Mouse (Mus musculus) limb, embryonic 14.5 days (tissue): ENCODE data around the gene Mmp8. TPM values are rescaled to one million over a fixed set of nuclear protein-coding genes. Genes with fewer than 3 reads are reported as not detected.

Experiments
- ATAC-seq: fragments of 200-750 bp; cut with Nextera tagmentation; 2 replicates; pipeline ENCODE4 v1.8.0; 2017; ENCODE audit warnings: low read depth, moderate number of reproducible peaks, moderate TSS enrichment; ENCODE audit not compliant: low FRiP score
- DNase-seq: peaks from one replicate; pipeline ENCODE4 v3.0.0-alpha.2; 2015; ENCODE audit warnings: low spot score
- H3K27ac ChIP-seq: fragments of 300-500 bp; sonication (generic); replicated peaks from 2 replicates; pipeline ENCODE4 v1.5.1; 2014; ENCODE audit warnings: low read depth, mild to moderate bottlenecking, low read length, moderate library complexity, mixed read lengths
- H3K27me3 ChIP-seq: fragments of 300-500 bp; sonication (generic); 2 replicates; pipeline ENCODE4 v1.6.1; 2014; ENCODE audit warnings: low read length, mixed read lengths; ENCODE audit not compliant: control insufficient read depth, insufficient read depth
- H3K36me3 ChIP-seq: fragments of 300-500 bp; sonication (generic); 2 replicates; pipeline ENCODE4 v1.6.1; 2014; ENCODE audit warnings: mild to moderate bottlenecking, low read length, moderate library complexity, mixed read lengths; ENCODE audit not compliant: control insufficient read depth, insufficient read depth
- H3K4me1 ChIP-seq: fragments of 300-500 bp; sonication (generic); 2 replicates; pipeline ENCODE4 v1.6.1; 2014; ENCODE audit warnings: antibody characterized with exemption, low read length, mixed read lengths; ENCODE audit not compliant: control insufficient read depth, insufficient read depth
- H3K4me2 ChIP-seq: fragments of 300-500 bp; sonication (generic); replicated peaks from 2 replicates; pipeline ENCODE4 v1.6.1; 2014; ENCODE audit warnings: low read depth, mild to moderate bottlenecking, low read length, moderate library complexity; ENCODE audit not compliant: severe bottlenecking
- H3K4me3 ChIP-seq: fragments of 300-500 bp; sonication (generic); replicated peaks from 2 replicates; pipeline ENCODE4 v1.5.1; 2014; ENCODE audit warnings: low read length
- H3K9ac ChIP-seq: fragments of 300-500 bp; sonication (generic); 2 replicates; pipeline ENCODE4 v1.6.1; 2014; ENCODE audit warnings: mild to moderate bottlenecking, low read depth, low read length, moderate library complexity; ENCODE audit not compliant: severe bottlenecking
- H3K9me3 ChIP-seq: fragments of 300-500 bp; sonication (generic); 2 replicates; pipeline ENCODE4 v1.6.1; 2016; ENCODE audit warnings: low read length; ENCODE audit not compliant: control insufficient read depth
- POLR2A ChIP-seq: fragments of 200-500 bp; IDR thresholded peaks from 2 replicates; pipeline ENCODE4 v1.8.0; 2012; ENCODE audit warnings: inconsistent platforms, mild to moderate bottlenecking, moderate library complexity, borderline replicate concordance; ENCODE audit not compliant: insufficient read depth, insufficient read length; ENCODE audit errors: extremely low read depth
- WGBS: fragments of 180-500 bp; shearing (Covaris S2); extraction: QIAGEN DNeasy Blood & Tissue Kit; methylation state at CpG from one replicate; pipeline ENCODE4 v1.1.7; 2014; 5-methylcytosine and 5-hydroxymethylcytosine counted together
- polyA plus RNA-seq, 2 experiments: library from polyadenylated mRNA; depleted of rRNA in 1 of 2; stranded (reverse) in 1 of 2; unstranded in 1 of 2; fragments of >200 nt; fragmentation: Nextera tagmentation in 1 of 2; extraction: Ambion mirVana in 1 of 2; gene quantifications; 2 replicates each; pipeline versions ENCODE4 v1.2.1 to v1.2.3; 2012 to 2014

The Mmp8 gene
- polyA plus RNA-seq, 2 experiments, result 0.19 to 0.51 TPM

DNA sequence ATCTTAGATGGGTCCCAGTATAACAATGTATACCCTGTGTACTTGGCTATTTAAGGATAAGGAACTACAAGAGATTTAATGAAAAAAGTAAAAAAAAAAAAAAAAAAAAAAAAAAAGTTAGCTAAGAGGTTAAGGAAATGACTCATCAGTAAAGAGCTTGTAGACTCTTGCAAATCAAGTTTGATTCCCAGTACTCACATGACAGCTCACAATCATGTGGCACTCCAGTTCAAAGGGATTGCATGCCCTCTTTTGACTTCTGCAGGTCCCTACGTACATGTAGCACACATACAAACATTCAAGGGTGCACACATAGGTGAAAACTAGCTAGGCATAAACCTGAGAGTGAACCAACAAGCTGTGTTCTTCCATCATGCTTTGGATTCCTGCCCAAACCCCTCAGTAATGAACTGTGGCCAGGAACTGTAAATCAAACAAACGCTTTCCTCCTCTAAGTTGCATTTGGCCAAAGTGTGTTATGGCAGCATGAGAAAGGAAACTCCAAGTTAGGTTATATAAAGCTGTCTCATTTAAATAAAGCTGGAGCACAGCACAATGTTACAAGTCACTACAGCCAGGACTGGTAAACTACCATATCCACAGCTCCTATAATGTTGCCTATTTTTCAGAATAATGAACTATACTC lies 14.5 kb downstream of the Mmp8 start:
- Histone ChIP-seq H3K9ac (no peak overlapping the region), H3K4me1 (peaks cover 6% of the 10 kb centered on the region; the same call in 1 of the 2 replicates), H3K4me2 (no peak overlapping the region), H3K27ac (no peak overlapping the region), H3K4me3 (no peak overlapping the region), H3K27me3 (no peaks in the 10 kb centered on the region), H3K36me3 (no peaks in the 10 kb centered on the region), H3K9me3 (no peaks in the 10 kb centered on the region)
- DNase-seq (no peak), ATAC-seq (no peak)
- WGBS, result 55% methylated on average over 2 of the region's 2 CpGs
- no peak for TF ChIP-seq POLR2A

DNA sequence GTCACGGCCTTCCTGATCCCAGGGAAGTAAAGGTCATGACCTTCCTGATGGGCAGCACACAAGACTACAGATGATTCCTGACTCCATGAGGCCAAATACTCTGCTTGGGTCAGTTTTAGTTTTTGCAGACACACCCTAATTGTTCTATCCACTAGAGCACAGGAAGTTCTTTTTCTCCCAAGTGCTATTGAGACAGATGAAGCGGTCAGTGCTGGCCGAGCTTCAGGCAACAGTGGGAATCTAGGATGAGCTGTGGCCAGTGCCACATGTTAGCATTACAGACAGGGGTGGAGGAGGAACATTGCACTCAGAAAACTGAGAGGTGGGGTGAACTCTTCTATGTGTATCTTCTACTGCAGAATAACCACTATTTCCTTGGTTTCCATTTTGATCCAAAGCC lies 17.3 kb downstream of the Mmp8 start:
- H3K36me3 ChIP-seq, result no peaks in the 10 kb centered on the region
- H3K27me3 ChIP-seq, result no peaks in the 10 kb centered on the region
- H3K4me2 ChIP-seq, result no peak overlapping the region
- no peak overlapping the region for H3K9ac ChIP-seq
- no peak overlapping the region for H3K4me3 ChIP-seq
- TF ChIP-seq POLR2A, result no peak
- no peak for ATAC-seq
- 80% methylated on average over 3 of the region's 3 CpGs for WGBS
- peaks cover 6% of the 10 kb centered on the region; the same call in 1 of the 2 replicates for H3K4me1 ChIP-seq
- H3K9me3 ChIP-seq, result no peaks in the 10 kb centered on the region
- no peak overlapping the region for H3K27ac ChIP-seq
- DNase-seq, result no peak

DNA sequence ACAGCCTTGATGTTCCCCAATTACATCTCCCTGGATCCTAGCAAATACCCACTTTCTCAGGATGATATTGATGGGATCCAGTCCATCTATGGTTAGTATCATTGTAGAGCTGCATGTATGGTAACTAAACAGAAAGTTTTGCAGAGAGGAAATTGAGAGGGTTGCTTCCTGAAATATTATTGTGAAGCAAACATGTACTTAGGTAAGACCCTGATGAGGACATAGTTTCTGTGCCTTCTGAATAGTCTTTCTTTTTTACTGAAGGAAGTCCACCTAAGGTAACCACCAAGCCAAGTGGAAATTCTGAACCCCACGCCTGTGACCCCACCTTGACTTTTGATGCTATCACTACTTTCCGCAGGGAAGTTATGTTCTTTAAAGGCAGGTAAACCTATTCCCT lies 19.1 kb downstream of the Mmp8 start:
- no peak for DNase-seq
- TF ChIP-seq POLR2A, result no peak
- H3K36me3 ChIP-seq, result no peaks in the 10 kb centered on the region
- H3K4me1 ChIP-seq, result peaks cover 3% of the 10 kb centered on the region; the same call in 1 of the 2 replicates
- no peak overlapping the region for H3K4me3 ChIP-seq
- no peaks in the 10 kb centered on the region for H3K9me3 ChIP-seq
- no peaks in the 10 kb centered on the region for H3K27me3 ChIP-seq
- no peak overlapping the region for H3K9ac ChIP-seq
- ATAC-seq, result no peak
- no peak overlapping the region for H3K27ac ChIP-seq
- 85% methylated on average over 2 of the region's 2 CpGs for WGBS
- no peak overlapping the region for H3K4me2 ChIP-seq

DNA sequence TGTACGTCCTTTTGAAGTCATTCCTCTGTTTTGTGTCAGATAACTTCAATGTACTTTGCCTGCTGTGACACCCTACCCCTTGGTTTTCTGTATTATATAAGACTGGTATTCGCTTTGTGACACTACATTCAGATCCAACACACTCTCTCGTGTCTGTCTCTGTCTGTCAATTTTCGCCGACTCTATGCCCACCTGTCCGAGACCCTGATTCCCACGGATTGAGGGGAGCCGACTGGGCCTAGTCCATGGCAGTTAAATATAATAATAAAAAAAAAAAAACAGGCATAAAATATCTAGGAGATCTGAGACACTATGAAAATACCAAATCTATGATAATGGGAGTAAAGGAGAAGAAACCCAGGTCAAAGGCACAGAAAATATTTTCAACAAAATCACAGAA lies 31.8 kb downstream of the Mmp8 start:
- Histone ChIP-seq H3K9me3 (no peaks in the 10 kb centered on the region), H3K36me3 (no peaks in the 10 kb centered on the region), H3K4me2 (no peak overlapping the region), H3K4me3 (no peak overlapping the region), H3K9ac (no peak overlapping the region), H3K4me1 (no peaks in the 10 kb centered on the region), H3K27ac (no peak overlapping the region), H3K27me3 (no peaks in the 10 kb centered on the region)
- no peak for TF ChIP-seq POLR2A
- no peak for DNase-seq
- WGBS, result 74% methylated on average over 8 of the region's 8 CpGs
- no peak for ATAC-seq

DNA sequence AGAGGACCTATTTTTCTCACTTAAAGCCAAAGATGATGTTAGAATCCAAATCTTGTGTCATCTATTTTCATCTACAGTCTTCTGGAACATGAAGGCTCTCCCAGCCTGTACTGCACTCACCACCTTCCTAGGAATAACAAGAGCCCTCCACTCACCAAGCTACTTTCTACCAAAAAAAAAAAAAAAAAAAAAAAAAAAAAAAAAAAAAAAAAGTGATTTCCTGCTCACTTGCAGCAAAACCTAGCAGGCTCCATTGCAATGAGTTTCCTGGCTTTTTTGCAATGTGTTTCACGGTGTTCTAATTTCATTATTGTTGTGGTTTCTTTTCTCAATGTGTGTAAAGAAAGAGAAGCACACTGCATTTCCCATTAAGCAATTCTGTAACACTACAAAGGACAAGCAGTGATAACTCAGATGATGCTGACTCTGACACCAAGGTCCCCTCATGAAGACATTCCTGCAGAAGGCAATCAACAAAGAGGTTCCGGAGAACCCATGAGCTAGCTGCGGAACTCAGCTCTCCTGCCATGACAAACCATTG lies 35.1 kb downstream of the Mmp8 start:
- no peaks in the 10 kb centered on the region for H3K36me3 ChIP-seq
- ATAC-seq, result no peak
- DNase-seq, result no peak
- no peaks in the 10 kb centered on the region for H3K27me3 ChIP-seq
- WGBS, result 90% methylated on average over 3 of the region's 3 CpGs
- no peak overlapping the region for H3K9ac ChIP-seq
- no peak overlapping the region for H3K4me3 ChIP-seq
- no peak overlapping the region for H3K4me2 ChIP-seq
- TF ChIP-seq POLR2A, result no peak
- no peaks in the 10 kb centered on the region for H3K4me1 ChIP-seq
- H3K9me3 ChIP-seq, result no peaks in the 10 kb centered on the region
- H3K27ac ChIP-seq, result no peak overlapping the region
